Mouse (Mus musculus): ENCODE results near the gene Cfap58. TPM values are rescaled to one million over a fixed set of nuclear protein-coding genes. Genes with fewer than 3 reads are reported as not detected.

Cfap58 gene
- total RNA-seq (2023): not detected

GRCm38 (mm10) chr19:47937443-47938406 is at the start of gene Cfap58:
Cfap58 (plus strand) TSS chr19:47937675.

GRCm38 (mm10) chr19:47919126-47919965 is 18.1 kb upstream of the Cfap58 start, which contains the start of the genes Cfap43 and Itprip:
Cfap43 (minus strand) TSS chr19:47919287.
Itprip (minus strand) TSS chr19:47919299.

Other genes with a start within 250 kb of the Cfap58 start
- gene Col17a1, start 245.6 kb upstream of the Cfap58 start, total RNA-seq (2023): not detected
- gene Sfr1, start 206.0 kb upstream of the Cfap58 start, total RNA-seq (2023): 10 to 100 TPM; 71.4 to 72.0 TPM
- gene Gsto1, start 82.7 kb upstream of the Cfap58 start, total RNA-seq (2023): 10 to 100 TPM; 18.6 to 18.7 TPM
- gene Gsto2, start 72.1 kb upstream of the Cfap58 start, total RNA-seq (2023): not detected
- under 1 TPM in 1 of 2 experiments, not detected in 1; 0.29 TPM for gene Cfap43, start 18.4 kb upstream of the Cfap58 start, total RNA-seq (2023)
- gene Itprip, start 18.4 kb upstream of the Cfap58 start, total RNA-seq (2023): 10 to 100 TPM; 89.4 to 97.3 TPM